Mouse (Mus musculus) bone marrow, adult 2 months (tissue): ENCODE measurements at regions not wholly inside any gene's neighbourhood (a gene's known extent, or its start where the extent isn't known, plus 50 kb on each side); places are given as distances from the start of the nearest gene placed in this dataset.

Experiments
- CTCF ChIP-seq: fragments of 200-500 bp; IDR thresholded peaks from 2 replicates; pipeline ENCODE4 v1.5.1; 2011; ENCODE audit warnings: low read length, control low read depth; ENCODE audit not compliant: control insufficient read depth, insufficient read depth
- POLR2A ChIP-seq: fragments of 200-500 bp; IDR thresholded peaks from 2 replicates; pipeline ENCODE4 v1.6.1; 2011; ENCODE audit warnings: low read depth, mild to moderate bottlenecking, control low read depth, low read length, borderline replicate concordance; ENCODE audit not compliant: control insufficient read depth

GRCm38 (mm10) chr14:45809491-45809890, 151.5 kb upstream of the Ddhd1 start:
- TF ChIP-seq POLR2A (no peak), CTCF (no peak)
